Mouse (Mus musculus) forebrain, embryonic 14.5 days (tissue): Measurements from ENCODE around the gene Krtcap2. TPM values are rescaled to one million over a fixed set of nuclear protein-coding genes. Genes with fewer than 3 reads are reported as not detected.

Experiments
- ATAC-seq: fragments of 200-750 bp; cut with Nextera tagmentation; 2 replicates; pipeline ENCODE4 v1.8.0; 2017; ENCODE audit warnings: mild to moderate bottlenecking, moderate library complexity
- DNase-seq: peaks from one replicate; pipeline ENCODE4 v3.0.0-alpha.2; 2015; ENCODE audit warnings: low spot score
- H3K27ac ChIP-seq: fragments of 300-500 bp; sonication (generic); 2 replicates; pipeline ENCODE4 v1.5.1; 2014; ENCODE audit warnings: low read depth, mild to moderate bottlenecking, control low read depth, low read length, moderate library complexity
- H3K27me3 ChIP-seq: fragments of 300-500 bp; sonication (generic); replicated peaks from 2 replicates; pipeline ENCODE4 v1.6.1; 2014; ENCODE audit warnings: low read length, control low read depth, mixed read lengths; ENCODE audit not compliant: control insufficient read depth, insufficient read depth
- H3K36me3 ChIP-seq: fragments of 300-500 bp; sonication (generic); 2 replicates; pipeline ENCODE4 v1.6.1; 2014; ENCODE audit warnings: low read length, control low read depth; ENCODE audit not compliant: control insufficient read depth, insufficient read depth
- H3K4me1 ChIP-seq: fragments of 300-500 bp; sonication (generic); 2 replicates; pipeline ENCODE4 v1.6.1; 2014; ENCODE audit warnings: antibody characterized with exemption, low read length, control low read depth; ENCODE audit not compliant: control insufficient read depth, insufficient read depth
- H3K4me2 ChIP-seq: fragments of 300-500 bp; sonication (generic); 2 replicates; pipeline ENCODE4 v1.6.1; 2014; ENCODE audit warnings: mild to moderate bottlenecking, control low read depth, low read length
- H3K4me3 ChIP-seq: fragments of 300-500 bp; sonication (generic); 2 replicates; pipeline ENCODE4 v1.5.1; 2014; ENCODE audit warnings: low read depth, low read length, control low read depth
- H3K9ac ChIP-seq: fragments of 300-500 bp; sonication (generic); 2 replicates; pipeline ENCODE4 v1.6.1; 2014; ENCODE audit warnings: mild to moderate bottlenecking, low read length, control low read depth, moderate library complexity
- H3K9me3 ChIP-seq: fragments of 300-500 bp; sonication (generic); replicated peaks from 2 replicates; pipeline ENCODE4 v1.6.1; 2016; ENCODE audit warnings: low read length, control low read depth, mixed read lengths; ENCODE audit not compliant: control insufficient read depth
- WGBS: fragments of 180-500 bp; shearing (Covaris S2); extraction: QIAGEN DNeasy Blood & Tissue Kit; methylation state at CpG from one replicate; pipeline ENCODE4 v1.1.7; 2014; 5-methylcytosine and 5-hydroxymethylcytosine counted together
- polyA plus RNA-seq: library from polyadenylated mRNA; unstranded; fragments of >200 nt; fragmentation: Nextera tagmentation; extraction: Ambion mirVana; gene quantifications from 2 replicates; pipeline ENCODE4 v1.2.1, GENCODE M21; 2014

The Krtcap2 gene
- polyA plus RNA-seq = 197 and 234 TPM in 2 replicates

DNA sequence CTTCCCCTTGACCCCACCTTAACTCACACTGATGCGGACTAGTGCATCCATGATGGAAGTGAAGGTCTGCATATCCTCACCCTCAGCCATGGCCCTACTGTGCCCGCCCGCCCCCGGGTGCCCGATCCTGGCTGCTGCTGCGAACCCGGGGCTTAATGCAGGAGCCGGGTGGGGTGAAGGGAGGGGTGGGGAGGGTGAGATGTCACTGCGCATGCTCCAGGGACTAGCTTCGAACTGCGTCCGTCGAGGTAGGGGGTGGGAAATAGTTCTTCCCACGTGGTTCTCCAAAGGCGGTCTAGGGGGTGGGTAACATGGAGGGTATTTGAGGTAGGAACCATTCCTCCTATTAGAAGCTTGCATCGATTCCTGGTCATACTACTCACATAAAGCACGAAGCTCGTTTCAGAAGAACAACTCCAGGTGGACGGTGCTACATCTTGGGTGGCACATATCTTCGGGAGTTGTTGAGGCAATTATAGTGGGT, at the start of gene Krtcap2:
TSS of gene Krtcap2 (plus strand) at position 279 of the 484 bp plus-strand sequence.
- H3K9me3 ChIP-seq = no peaks in the 10 kb centered on the region
- 4% methylated on average over 20 of the region's 20 CpGs for WGBS
- ATAC-seq (peak; percentile 62), DNase-seq (peak; percentile 91)
- H3K9ac ChIP-seq = peak within 1 kb of the TSS; percentile 78
- H3K27ac ChIP-seq = peak within 1 kb of the TSS; percentile 95
- no peaks in the 10 kb centered on the region for H3K27me3 ChIP-seq
- peaks cover 12% of the 10 kb centered on the region for H3K4me1 ChIP-seq
- H3K4me2 ChIP-seq = peak within 1 kb of the TSS; percentile 95
- peak within 1 kb of the TSS; percentile 70 for H3K4me3 ChIP-seq
- peaks cover 26% of the 10 kb centered on the region for H3K36me3 ChIP-seq

- ATAC-seq = peak; percentile 97
- Histone ChIP-seq H3K9me3 (no peaks in the 10 kb centered on the region), H3K4me3 (peak overlapping the region; percentile 34), H3K36me3 (no peaks in the 10 kb centered on the region), H3K27ac (peak overlapping the region; percentile 60), H3K4me2 (peak overlapping the region; percentile 67), H3K9ac (peak overlapping the region; percentile 66), H3K4me1 (peaks cover 5% of the 10 kb centered on the region), H3K27me3 (no peaks in the 10 kb centered on the region)
- 6% methylated on average over 33 of the region's 33 CpGs for WGBS
- DNase-seq = peak; percentile 95
These were observed 49.5 kb upstream of the Krtcap2 start for GRCm38 (mm10) chr3:89195979-89196877.

DNA sequence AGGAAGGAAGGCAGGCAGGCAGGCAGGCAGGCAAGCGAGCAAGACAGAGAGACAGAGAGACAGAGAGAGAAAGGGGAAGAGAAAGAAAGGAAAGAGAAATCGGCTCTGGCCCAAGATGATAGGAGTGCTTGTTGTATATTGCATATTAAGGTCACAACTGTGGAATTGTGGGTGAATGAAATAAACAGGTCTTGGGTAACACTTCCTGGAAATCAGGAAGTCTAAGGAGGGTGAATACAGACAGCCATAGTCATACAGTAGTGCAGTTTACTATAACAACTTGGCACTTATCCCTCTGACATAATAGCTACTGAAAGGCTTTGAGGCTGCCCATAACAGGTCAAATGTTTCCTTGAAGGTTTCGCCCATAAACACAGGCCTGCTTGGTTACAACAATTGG, 45.9 kb upstream of the Krtcap2 start:
- H3K27me3 ChIP-seq = no peaks in the 10 kb centered on the region
- no peaks in the 10 kb centered on the region for H3K9me3 ChIP-seq
- no peak overlapping the region for H3K27ac ChIP-seq
- H3K4me2 ChIP-seq = no peak overlapping the region
- peaks cover 9% of the 10 kb centered on the region for H3K4me1 ChIP-seq
- 84% methylated on average over 3 of the region's 3 CpGs for WGBS
- no peak overlapping the region for H3K9ac ChIP-seq
- H3K36me3 ChIP-seq = peaks cover 2% of the 10 kb centered on the region
- no peak for ATAC-seq
- DNase-seq = no peak
- H3K4me3 ChIP-seq = no peak overlapping the region

- Histone ChIP-seq H3K27me3 (no peaks in the 10 kb centered on the region), H3K36me3 (peaks cover 28% of the 10 kb centered on the region), H3K9ac (peak within 1 kb of the TSS; percentile 53), H3K4me1 (peaks cover 4% of the 10 kb centered on the region), H3K4me3 (peak within 1 kb of the TSS; percentile 43), H3K27ac (no peak within 1 kb of the TSS), H3K4me2 (peak within 1 kb of the TSS; percentile 61), H3K9me3 (no peaks in the 10 kb centered on the region)
- DNase-seq (peak; percentile 96), ATAC-seq (peak; percentile 92)
- 28% methylated on average over 13 of the region's 13 CpGs for WGBS
These were observed 43.3 kb upstream of the Krtcap2 start, which contains the start of gene Gba for GRCm38 (mm10) chr3:89202253-89203141. TSS of gene Gba (plus strand) at chr3:89202928.

GRCm38 (mm10) chr3:89203142-89203514, 42.6 kb upstream of the Krtcap2 start:
- H3K27ac ChIP-seq = no peak overlapping the region
- ATAC-seq = peak; percentile 26; the same call in 1 of the 2 replicates
- peaks cover 34% of the 10 kb centered on the region for H3K36me3 ChIP-seq
- H3K4me2 ChIP-seq = peak overlapping the region; percentile 61
- H3K27me3 ChIP-seq = no peaks in the 10 kb centered on the region
- peaks cover 4% of the 10 kb centered on the region for H3K4me1 ChIP-seq
- peak overlapping the region; percentile 43 for H3K4me3 ChIP-seq
- H3K9me3 ChIP-seq = no peaks in the 10 kb centered on the region
- DNase-seq = no peak
- H3K9ac ChIP-seq = peak overlapping the region; percentile 53
- WGBS = 37% methylated on average over 5 of the region's 5 CpGs

- WGBS = 91% methylated on average over 7 of the region's 7 CpGs
- Histone ChIP-seq H3K4me2 (no peak overlapping the region), H3K4me1 (peaks cover 4% of the 10 kb centered on the region), H3K36me3 (peaks cover 62% of the 10 kb centered on the region), H3K27me3 (no peaks in the 10 kb centered on the region), H3K9ac (no peak overlapping the region), H3K27ac (no peak overlapping the region), H3K9me3 (no peaks in the 10 kb centered on the region), H3K4me3 (no peak overlapping the region)
- ATAC-seq = no peak
- no peak for DNase-seq
These were observed 39.7 kb upstream of the Krtcap2 start for GRCm38 (mm10) chr3:89206079-89206478.

DNA sequence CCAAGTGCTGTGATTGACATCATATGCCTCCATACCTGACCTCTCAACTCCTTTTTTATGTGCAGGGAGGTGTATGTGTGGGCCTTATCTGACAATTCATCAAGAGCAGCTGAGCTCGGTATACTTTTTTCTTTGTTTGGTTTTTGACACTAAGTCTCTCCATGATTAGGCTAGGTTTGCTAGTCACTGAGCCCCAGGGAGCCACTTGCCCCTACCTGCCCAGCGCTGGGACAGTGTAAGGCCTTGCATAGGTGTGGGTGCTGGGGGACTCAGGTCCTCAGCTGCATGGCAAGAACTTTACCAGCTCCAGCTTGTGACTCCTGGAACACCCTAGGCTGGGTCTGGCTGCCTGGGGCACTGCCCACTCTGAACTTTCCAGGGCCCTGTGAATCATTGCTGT, 39.1 kb upstream of the Krtcap2 start:
- Histone ChIP-seq H3K9me3 (no peaks in the 10 kb centered on the region), H3K4me2 (no peak overlapping the region), H3K9ac (no peak overlapping the region), H3K27ac (no peak overlapping the region), H3K4me1 (peaks cover 4% of the 10 kb centered on the region), H3K4me3 (no peak overlapping the region), H3K27me3 (no peaks in the 10 kb centered on the region), H3K36me3 (peaks cover 62% of the 10 kb centered on the region)
- WGBS = 88% methylated on average over 2 of the region's 2 CpGs
- ATAC-seq (no peak), DNase-seq (no peak)

DNA sequence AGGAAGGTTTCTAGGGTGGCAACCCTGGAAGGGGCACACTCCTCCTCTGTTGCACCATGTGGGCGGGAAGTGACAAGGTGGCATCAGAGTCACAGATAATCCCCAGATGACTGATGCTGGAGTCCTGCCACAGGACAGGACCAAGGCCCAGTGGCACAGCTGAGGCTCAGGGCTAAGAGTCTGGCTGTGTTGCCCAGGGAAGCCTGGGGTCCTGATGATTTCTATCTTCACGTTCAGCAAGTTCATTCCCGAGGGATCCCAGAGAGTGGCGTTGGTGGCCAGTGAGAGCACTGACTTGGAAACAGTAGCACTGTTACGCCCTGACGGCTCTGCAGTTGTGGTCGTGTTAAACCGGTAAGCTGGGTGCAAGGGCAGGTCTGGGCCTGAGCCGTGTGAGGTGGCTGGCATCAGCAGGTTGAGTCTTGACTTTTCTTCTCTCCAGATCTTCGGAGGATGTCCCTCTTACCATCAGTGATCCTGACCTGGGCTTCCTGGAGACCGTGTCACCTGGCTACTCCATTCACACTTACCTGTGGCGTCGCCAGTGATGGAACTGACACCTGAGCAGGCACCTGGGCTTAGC, 37.6 kb upstream of the Krtcap2 start:
- DNase-seq (no peak), ATAC-seq (no peak)
- WGBS = 92% methylated on average over 13 of the region's 13 CpGs
- Histone ChIP-seq H3K9ac (no peak overlapping the region), H3K4me1 (peaks cover 9% of the 10 kb centered on the region), H3K4me2 (no peak overlapping the region), H3K27ac (no peak overlapping the region), H3K36me3 (peaks cover 62% of the 10 kb centered on the region), H3K9me3 (no peaks in the 10 kb centered on the region), H3K27me3 (no peaks in the 10 kb centered on the region), H3K4me3 (no peak overlapping the region)
